Mouse (Mus musculus) bone marrow, adult 2 months (tissue): ENCODE data around the gene Adgrv1.

Experiments
- CTCF ChIP-seq: fragments of 200-500 bp; IDR thresholded peaks from 2 replicates; pipeline ENCODE4 v1.5.1; 2011; ENCODE audit warnings: low read length, control low read depth; ENCODE audit not compliant: control insufficient read depth, insufficient read depth
- POLR2A ChIP-seq: fragments of 200-500 bp; IDR thresholded peaks from 2 replicates; pipeline ENCODE4 v1.6.1; 2011; ENCODE audit warnings: low read depth, mild to moderate bottlenecking, control low read depth, low read length, borderline replicate concordance; ENCODE audit not compliant: control insufficient read depth

GRCm38 (mm10) chr13:81526687-81527086, 106.3 kb downstream of the Adgrv1 start:
- TF ChIP-seq CTCF (no peak), POLR2A (no peak)
